Mouse (Mus musculus) intestine, embryonic 16.5 days (tissue): ENCODE results near the gene Gm10318. TPM values are rescaled to one million over a fixed set of nuclear protein-coding genes. Genes with fewer than 3 reads are reported as not detected.
A peak's percentile ranks its signal among the peaks of the same experiment; 100 is the strongest.

Source experiments
- ATAC-seq: fragments of 200-750 bp; cut with Nextera tagmentation; 2 replicates; pipeline ENCODE4 v1.8.0; 2017; ENCODE audit warnings: moderate TSS enrichment, moderate library complexity
- H3K27ac ChIP-seq: fragments of 300-500 bp; sonication (generic); 2 replicates; pipeline ENCODE4 v1.5.1; 2014; ENCODE audit warnings: mild to moderate bottlenecking, low read length
- H3K27me3 ChIP-seq: fragments of 300-500 bp; sonication (generic); replicated peaks from 2 replicates; pipeline ENCODE4 v1.6.1; 2014; ENCODE audit warnings: low read length, control low read depth, mixed read lengths; ENCODE audit not compliant: control insufficient read depth, insufficient read depth
- H3K36me3 ChIP-seq: fragments of 300-500 bp; sonication (generic); 2 replicates; pipeline ENCODE4 v1.6.1; 2014; ENCODE audit warnings: low read length, control low read depth; ENCODE audit not compliant: control insufficient read depth, insufficient read depth
- H3K4me1 ChIP-seq: fragments of 300-500 bp; sonication (generic); 2 replicates; pipeline ENCODE4 v1.6.1; 2014; ENCODE audit warnings: low read length, control low read depth, mixed read lengths; ENCODE audit not compliant: control insufficient read depth, insufficient read depth
- H3K4me2 ChIP-seq: fragments of 300-500 bp; sonication (generic); 2 replicates; pipeline ENCODE4 v1.6.1; 2014; ENCODE audit warnings: low read depth, low read length, control low read depth
- H3K4me3 ChIP-seq: fragments of 300-500 bp; sonication (generic); 2 replicates; pipeline ENCODE4 v1.5.1; 2014; ENCODE audit warnings: mild to moderate bottlenecking, low read length
- H3K9ac ChIP-seq: fragments of 300-500 bp; sonication (generic); 2 replicates; pipeline ENCODE4 v1.6.1; 2014; ENCODE audit warnings: low read depth, low read length
- H3K9me3 ChIP-seq: fragments of 300-500 bp; sonication (generic); 2 replicates; pipeline ENCODE4 v1.6.1; 2016; ENCODE audit warnings: low read length, control low read depth; ENCODE audit not compliant: control insufficient read depth
- WGBS: fragments of 180-500 bp; shearing (Covaris S2); extraction: QIAGEN DNeasy Blood & Tissue Kit; methylation state at CpG from one replicate; pipeline ENCODE4 v1.1.7; 2014; 5-methylcytosine and 5-hydroxymethylcytosine counted together
- polyA plus RNA-seq: library from polyadenylated mRNA; unstranded; fragments of >200 nt; fragmentation: Nextera tagmentation; extraction: Ambion mirVana; gene quantifications from 2 replicates; pipeline ENCODE4 v1.2.1, GENCODE M21; 2015

The Gm10318 gene
- polyA plus RNA-seq, 1 experiment from 2014 or later: not detected

DNA sequence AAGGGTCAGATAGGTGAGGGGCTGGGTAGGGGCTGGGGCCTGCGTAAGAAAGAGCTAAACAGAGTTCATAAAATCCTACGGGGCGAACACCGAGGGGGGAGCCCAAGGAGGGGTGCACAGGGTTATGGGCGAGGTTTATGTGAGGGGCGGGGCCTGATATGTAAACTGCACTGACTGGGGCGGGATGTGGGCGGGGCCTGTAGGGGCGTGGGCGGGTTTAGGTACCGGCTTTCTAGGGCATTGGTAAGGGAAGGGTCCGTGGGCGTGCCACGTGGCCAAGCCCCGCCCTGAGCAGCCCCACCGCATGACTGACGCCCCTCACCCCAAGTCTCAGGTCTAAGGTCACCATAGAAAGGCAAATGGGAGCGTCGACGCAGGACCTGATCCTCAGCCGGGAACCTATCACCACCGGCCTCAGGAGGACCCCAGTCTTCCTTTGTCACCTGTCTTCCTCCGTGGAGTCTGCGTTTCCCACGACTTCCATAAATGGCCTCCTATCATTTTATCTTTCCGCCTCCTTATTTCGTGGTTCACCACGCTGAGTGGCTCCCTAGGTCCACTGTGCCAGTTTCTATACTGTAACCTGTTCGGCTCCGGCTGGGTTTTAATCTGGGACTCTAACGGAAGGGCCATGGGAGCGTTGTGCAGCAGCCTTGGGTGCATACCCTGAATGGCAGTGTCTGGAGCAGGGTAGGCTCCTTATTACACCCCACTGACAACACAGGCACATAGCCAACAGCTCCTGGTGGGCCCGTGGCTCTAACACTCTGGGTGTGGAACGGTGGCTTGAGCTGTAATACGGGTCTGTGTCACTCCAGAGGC lies 50.4 kb downstream of the Gm10318 start:
- Histone ChIP-seq H3K36me3 (no peaks in the 10 kb centered on the region), H3K9ac (peak overlapping the region; percentile 73; the same call in 1 of the 2 replicates), H3K9me3 (no peaks in the 10 kb centered on the region), H3K27ac (no peak overlapping the region), H3K27me3 (no peaks in the 10 kb centered on the region), H3K4me1 (peaks cover 6% of the 10 kb centered on the region; the same call in 1 of the 2 replicates), H3K4me3 (peak overlapping the region; percentile 62), H3K4me2 (peak overlapping the region; percentile 95)
- WGBS: 6% methylated on average over 35 of the region's 35 CpGs
- peak; percentile 87 for ATAC-seq

Other genes with a start within 250 kb of the Gm10318 start
- 330 and 356 TPM in 2 replicates for gene Sumo3, start 246.8 kb upstream of the Gm10318 start, polyA plus RNA-seq
- 1.9 TPM in 1 of 2 replicates, not detected in the other for gene Gm49325, start 246.7 kb upstream of the Gm10318 start, polyA plus RNA-seq
- gene Ube2g2, start 230.6 kb upstream of the Gm10318 start, polyA plus RNA-seq: 61.5 and 68.6 TPM in 2 replicates
- 0.48 and 0.51 TPM in 2 replicates for gene Tspear, start 166.3 kb upstream of the Gm10318 start, polyA plus RNA-seq
- gene Gm19402, start 162.1 kb upstream of the Gm10318 start, polyA plus RNA-seq: not detected in 2 replicates
- not detected in 2 replicates for gene Gm9508, start 155.6 kb upstream of the Gm10318 start, polyA plus RNA-seq
- not detected in 2 replicates for gene Gm10272, start 146.2 kb upstream of the Gm10318 start, polyA plus RNA-seq
- not detected in 2 replicates for gene Gm10024, start 141.4 kb upstream of the Gm10318 start, polyA plus RNA-seq
- not detected in 2 replicates for gene Gm10142, start 137.1 kb upstream of the Gm10318 start, polyA plus RNA-seq
- not detected in 2 replicates for gene Krtap12-1, start 132.3 kb upstream of the Gm10318 start, polyA plus RNA-seq
- gene Gm10100, start 126.4 kb upstream of the Gm10318 start, polyA plus RNA-seq: not detected in 2 replicates
- not detected in 2 replicates for gene Gm18596, start 110.2 kb upstream of the Gm10318 start, polyA plus RNA-seq
- gene Gm9736, start 101.5 kb upstream of the Gm10318 start, polyA plus RNA-seq: not detected in 2 replicates
- not detected in 2 replicates for gene Gm3233, start 93.2 kb upstream of the Gm10318 start, polyA plus RNA-seq
- not detected in 2 replicates for gene Gm3238, start 81.5 kb upstream of the Gm10318 start, polyA plus RNA-seq
- not detected in 2 replicates for gene Gm7138, start 75.9 kb upstream of the Gm10318 start, polyA plus RNA-seq
- gene Gm3250, start 70.3 kb upstream of the Gm10318 start, polyA plus RNA-seq: not detected in 2 replicates
- not detected in 2 replicates for gene Gm7137, start 64.7 kb upstream of the Gm10318 start, polyA plus RNA-seq
- not detected in 2 replicates for gene Gm9639, start 57.8 kb upstream of the Gm10318 start, polyA plus RNA-seq
- not detected in 2 replicates for gene Gm19668, start 53.7 kb upstream of the Gm10318 start, polyA plus RNA-seq
- gene Gm9507, start 41.0 kb upstream of the Gm10318 start, polyA plus RNA-seq: not detected in 2 replicates
- gene Gm2696, start 38.2 kb upstream of the Gm10318 start, polyA plus RNA-seq: not detected in 2 replicates
- gene Krtap10-4, start 25.8 kb upstream of the Gm10318 start, polyA plus RNA-seq: not detected in 2 replicates
- gene Krtap10-10, start 16.9 kb upstream of the Gm10318 start, polyA plus RNA-seq: not detected in 2 replicates
- not detected in 2 replicates for gene Gm36176, start 6.1 kb upstream of the Gm10318 start, polyA plus RNA-seq
- not detected in 2 replicates for gene Gm3285, start 9.1 kb downstream of the Gm10318 start, polyA plus RNA-seq
- 3.3 TPM in 2 replicates for gene Lrrc3, start 49.7 kb downstream of the Gm10318 start, polyA plus RNA-seq
- 0.91 and 0.92 TPM in 2 replicates for gene Trpm2, start 117.7 kb downstream of the Gm10318 start, polyA plus RNA-seq
- gene 1810043G02Rik, start 125.7 kb downstream of the Gm10318 start, polyA plus RNA-seq: 16.0 and 17.5 TPM in 2 replicates
- gene Pfkl, start 157.2 kb downstream of the Gm10318 start, polyA plus RNA-seq: 282 and 298 TPM in 2 replicates
- gene Dnmt3l, start 189.1 kb downstream of the Gm10318 start, polyA plus RNA-seq: 0.29 and 0.33 TPM in 2 replicates
- gene Aire, start 190.8 kb downstream of the Gm10318 start, polyA plus RNA-seq: 0.16 and 0.20 TPM in 2 replicates
- 5.9 and 6.7 TPM in 2 replicates for gene Icosl, start 216.4 kb downstream of the Gm10318 start, polyA plus RNA-seq